Mouse (Mus musculus) c-Kit-positive CD71-positive TER-119-positive erythroid progenitor cells, embryonic 14.5 days (primary cell): ENCODE results near the gene Ube2e1.

ENCODE experiments used
- DNase-seq: peaks from one replicate; pipeline ENCODE4 v3.0.0-alpha.2; 2013; ENCODE audit warnings: low spot score

Gene Ube2e1

GRCm38 (mm10) chr14:18331693-18332131 lies at the start of gene Ube2e1:
TSS of gene Ube2e1 (minus strand) at chr14:18331859.
- peak; percentile 26 for DNase-seq

GRCm38 (mm10) chr14:18379841-18380240 lies 48.2 kb upstream of the Ube2e1 start:
- no peak for DNase-seq

DNA sequence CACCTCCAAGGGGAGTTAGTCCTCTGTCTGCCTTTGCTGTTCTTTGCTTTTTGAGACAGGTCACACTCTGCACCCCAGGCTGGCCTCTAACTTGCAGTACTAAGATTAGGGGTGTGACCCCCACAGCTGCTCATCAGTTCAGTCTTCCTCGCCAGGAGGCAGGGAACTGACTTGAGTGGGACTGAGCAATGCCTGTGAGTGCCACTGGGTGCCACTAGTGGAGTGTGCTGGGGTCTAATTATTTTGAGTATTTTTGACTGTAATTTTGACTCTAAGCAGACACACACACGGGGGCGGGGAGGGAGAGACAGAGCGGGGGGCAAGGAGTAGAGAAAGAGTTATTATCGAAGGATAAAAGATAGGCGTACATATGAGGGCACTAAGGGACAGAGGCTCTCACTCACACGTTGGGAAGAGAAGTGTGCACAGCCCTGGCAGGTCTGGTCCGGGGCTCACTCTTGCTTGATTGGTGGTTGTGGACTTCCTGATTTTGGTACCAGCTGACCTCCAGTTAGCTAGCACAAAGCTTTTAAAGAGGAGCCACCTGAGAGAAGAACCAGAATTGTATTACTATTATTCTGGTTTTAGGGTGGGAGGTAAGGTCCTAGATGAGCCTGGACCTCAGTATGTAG lies 46.4 kb upstream of the Ube2e1 start:
- DNase-seq = no peak

GRCm38 (mm10) chr14:18376206-18376605 lies 44.5 kb upstream of the Ube2e1 start:
- DNase-seq = no peak

DNA sequence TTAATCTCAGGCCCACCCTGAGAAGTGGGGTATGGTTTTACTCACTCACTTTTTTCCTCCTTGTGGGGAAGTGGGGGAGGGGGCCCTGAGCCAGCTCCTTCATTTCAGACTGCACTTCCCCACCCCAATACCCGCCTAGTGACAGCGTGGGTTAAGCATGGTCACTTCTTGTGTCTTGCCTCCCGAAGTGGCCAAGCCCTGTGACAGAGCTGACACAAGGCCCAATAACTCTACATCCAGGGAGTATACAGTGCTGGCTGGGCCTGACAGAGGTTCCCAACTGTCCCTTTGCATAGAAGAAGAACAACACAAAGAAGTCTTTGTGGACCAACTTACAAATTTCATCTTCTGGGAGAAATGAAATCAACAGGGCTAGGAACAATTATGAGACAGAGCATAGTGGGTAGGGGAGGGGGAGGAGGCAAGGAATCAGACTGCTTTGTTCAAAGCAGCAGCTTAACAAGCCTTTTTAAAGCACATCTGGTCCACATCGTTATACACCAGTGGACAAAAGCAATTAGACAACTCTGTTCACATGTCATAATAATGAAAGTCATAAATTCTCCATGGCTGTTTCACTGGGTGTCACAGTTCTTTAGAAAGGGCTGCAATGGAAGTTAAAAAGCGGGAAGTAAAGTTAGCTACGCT lies 42.2 kb upstream of the Ube2e1 start:
- DNase-seq = no peak

DNA sequence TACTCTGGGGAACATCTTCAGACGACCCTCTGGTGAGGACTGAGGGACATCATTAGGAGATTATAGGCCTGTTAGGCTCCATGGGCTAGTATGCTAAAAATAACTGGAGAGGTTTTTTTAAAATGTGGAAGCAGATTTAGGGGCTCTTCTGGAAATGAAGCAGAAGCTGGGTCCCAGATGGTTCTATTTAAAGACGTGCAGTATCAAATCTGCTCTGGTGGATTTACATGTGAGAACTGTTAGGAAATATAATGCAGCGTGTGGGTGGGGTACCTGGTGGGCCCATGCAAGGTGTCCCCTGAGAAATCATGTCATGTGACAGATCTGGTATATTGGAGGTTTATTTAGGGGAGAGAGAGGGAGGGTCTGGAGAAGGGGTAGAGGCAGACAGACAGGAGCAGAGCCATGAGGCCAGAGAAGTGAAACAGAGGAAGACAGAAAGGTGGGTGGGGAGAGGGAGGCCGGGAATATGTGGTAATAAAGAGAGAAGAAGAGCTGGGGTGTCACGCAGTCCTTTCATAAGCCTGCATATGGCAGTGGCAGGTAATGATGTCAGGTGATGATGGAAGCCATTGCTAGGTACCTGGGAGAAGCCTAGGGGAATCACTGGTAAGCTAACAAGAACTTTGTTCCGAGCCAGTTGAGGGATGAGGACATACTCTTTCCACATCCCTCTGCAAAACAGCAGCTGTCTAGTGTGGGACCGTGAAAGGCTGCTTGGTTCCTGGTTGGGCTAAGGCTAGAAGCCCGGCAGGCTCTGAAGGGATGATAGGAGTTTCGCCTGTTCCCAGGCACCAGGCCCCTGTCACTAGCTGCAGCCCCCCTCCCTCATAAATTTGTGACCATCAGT lies 41.3 kb upstream of the Ube2e1 start:
- DNase-seq = no peak

DNA sequence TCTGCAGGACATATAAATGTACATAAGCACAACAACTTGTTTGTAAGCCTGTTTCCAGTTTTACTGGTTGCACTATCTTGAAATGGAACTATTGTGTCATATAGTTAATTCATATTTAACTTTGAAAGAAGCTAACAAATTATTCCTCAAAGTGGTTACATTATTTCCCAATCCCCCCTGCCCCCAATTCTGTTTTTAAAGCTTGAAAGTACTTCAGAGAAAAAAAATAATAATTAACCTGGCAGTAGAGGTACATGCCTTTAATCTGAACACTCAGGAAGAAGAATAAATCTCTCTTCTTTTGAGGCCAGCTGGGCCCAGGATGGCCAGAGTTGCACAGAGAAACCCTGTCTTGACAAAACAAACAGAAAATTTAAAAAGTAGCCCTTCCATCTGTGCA lies 37.4 kb upstream of the Ube2e1 start:
- no peak for DNase-seq

DNA sequence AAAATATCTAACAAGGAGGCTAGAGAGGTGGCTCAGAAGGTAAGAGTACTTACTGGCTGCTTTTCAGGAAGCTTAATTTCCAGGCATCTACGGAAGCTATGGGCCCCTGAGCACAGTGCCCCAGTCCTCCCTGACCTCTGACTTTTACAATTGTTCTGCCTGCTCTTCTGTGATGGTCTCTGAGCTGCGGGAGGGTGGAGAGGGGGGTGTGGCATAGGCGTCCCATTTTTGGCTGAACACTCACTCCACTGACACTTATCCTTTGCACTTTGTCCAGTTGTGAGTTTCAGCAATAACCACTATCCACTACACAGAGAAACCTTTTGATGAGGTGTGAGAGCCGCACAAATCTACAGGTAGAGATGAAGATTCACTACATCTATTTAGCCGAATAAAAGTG lies 35.4 kb upstream of the Ube2e1 start:
- DNase-seq = no peak

DNA sequence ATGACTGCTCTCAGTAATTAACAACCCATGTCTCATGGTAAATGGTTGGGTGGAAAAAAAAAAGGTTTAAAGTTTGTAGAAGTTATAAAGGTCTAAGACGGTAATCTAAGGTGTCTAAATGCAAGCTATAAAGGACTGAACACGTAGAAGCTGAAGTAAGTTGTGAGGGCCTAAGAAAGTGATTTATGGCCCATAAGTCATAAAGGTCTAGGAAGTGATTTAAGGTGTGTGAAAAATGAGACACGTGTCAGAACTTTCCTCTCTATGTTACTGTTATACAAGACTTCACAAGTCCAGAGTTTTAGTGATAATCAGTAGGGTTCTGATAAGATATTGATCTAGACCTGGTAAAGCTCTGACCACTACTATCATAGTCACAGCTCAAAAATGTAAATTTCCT lies 32.7 kb upstream of the Ube2e1 start:
- no peak for DNase-seq

DNA sequence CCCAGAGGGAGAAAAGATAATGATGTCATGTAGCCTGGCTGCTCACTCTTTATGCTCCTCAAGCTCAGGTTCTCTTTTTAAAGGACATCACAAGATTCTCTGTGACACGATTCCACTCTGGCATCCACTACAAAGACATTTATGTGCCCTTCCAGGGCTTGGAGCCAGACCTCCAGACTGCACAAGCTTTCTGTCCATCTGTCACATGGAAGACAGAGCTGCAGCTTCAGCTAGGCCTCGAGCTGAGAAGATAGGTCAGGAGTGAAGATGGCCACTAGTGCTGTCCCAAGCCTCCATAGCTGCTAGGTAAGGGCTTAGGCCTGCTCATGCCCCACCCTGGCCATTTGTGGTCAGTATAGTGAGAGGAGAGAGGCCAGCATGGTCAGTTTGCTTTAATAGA lies 24.8 kb upstream of the Ube2e1 start:
- DNase-seq = no peak

DNA sequence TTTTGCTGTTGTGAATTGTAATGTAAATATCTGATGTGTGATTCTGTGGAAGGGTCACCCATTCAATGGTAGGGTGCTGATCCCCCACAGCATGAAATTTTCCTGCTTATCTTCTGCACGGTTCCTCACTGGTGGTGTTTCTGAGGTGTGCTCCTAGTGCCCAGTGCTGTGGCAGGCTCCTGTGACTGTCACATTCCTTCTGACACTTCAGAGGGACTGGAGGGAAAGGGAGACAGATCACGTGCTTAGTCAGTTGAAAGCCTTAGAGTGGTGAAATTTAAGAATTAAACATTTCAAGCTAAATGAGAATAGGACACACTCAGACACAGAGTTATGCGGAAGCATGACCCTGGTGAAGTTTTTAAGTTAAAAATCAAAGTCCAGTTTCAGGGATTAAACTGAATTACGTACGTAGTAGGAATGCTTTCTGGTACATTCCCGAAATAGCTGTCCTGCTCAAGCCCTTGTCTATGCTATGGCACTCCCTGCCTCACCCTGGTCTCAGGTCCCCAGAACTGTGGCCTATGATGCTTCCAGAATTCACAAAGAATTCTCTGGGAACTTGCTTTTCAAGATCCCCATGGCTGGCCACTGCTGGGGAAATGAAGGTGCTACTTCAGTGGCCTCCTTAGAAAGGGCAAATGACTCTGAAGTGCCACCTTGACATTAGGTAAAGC lies 24.0 kb upstream of the Ube2e1 start:
- no peak for DNase-seq

DNA sequence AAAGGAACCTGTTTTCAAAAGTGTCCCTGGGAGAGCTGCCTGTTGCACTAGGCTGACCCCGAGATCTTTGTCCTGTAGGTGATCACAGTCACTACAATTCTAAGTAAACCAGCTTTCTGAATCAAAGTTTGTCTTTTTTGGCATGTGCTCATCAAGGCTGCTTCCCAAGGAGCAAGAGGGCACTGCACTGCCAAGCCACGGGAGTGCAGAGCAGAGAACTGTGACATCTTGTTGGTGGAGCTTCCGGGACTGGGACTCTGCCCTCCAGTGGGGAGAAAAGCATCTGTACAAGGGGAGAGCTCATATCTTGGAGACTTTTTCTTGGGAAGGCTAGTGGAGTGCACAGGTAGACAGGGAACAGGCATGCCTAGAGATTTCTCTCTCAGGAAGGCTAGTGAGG lies 21.9 kb upstream of the Ube2e1 start:
- DNase-seq = no peak

DNA sequence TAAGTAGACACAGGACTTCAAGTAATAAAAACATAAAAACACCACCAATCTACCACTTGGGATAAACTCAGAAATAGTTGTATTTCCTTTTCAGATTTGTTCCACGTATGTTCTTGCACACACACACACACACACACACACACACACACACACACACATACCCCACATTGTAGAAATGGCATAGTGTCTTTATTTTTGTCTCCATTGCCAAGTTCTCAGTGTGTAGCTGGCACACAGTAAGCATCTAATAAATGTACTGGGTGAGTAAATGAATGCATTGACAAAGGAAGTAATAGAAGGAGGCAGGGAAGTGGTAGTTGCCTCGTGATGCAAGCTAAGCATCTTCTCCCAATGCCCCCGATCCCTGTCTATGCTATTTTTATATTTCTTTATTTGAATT lies 21.3 kb upstream of the Ube2e1 start:
- no peak for DNase-seq

GRCm38 (mm10) chr14:18350680-18351079 lies 19.0 kb upstream of the Ube2e1 start:
- DNase-seq = no peak

DNA sequence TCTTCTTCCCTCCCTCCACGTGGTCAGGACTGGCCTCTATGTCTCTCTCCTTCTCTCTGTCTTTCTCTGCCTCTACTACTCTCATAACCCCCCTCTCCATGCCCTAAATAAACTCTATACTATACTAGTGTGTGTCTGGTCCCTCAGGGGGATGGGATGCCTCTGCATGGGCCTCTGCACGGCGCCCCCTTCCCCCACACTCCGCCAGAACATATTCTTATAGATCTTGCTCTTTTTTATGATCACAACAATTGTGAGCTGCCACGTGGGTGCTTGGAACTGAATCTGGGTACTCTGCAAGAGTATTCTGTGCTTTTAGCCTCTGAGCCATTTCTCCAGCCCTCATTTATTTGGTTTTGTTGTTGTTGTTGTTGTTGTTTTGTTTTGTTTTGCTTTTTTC lies 18.2 kb upstream of the Ube2e1 start:
- no peak for DNase-seq

DNA sequence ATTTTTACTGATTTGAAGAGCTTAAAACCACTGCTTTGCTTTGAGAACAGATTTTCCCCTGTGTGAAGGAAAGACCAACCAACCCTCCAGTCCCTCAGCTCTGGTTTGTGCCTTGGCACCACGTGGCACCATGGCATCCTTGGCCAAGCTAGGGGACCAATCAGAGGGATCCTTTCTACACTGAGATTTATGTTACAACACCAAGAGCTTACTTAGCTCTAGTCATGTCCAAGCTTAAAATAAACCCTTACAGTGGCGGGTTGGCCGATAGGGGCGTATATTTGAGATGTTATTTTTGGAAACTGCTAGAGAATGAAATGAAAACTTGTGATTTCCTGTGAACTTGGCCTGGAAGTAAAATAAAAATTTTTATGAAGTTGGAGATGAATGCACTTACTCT lies 11.9 kb upstream of the Ube2e1 start:
- no peak for DNase-seq

GRCm38 (mm10) chr14:18342749-18343148 lies 11.1 kb upstream of the Ube2e1 start:
- no peak for DNase-seq

GRCm38 (mm10) chr14:18341088-18341487 lies 9.4 kb upstream of the Ube2e1 start:
- DNase-seq = no peak

DNA sequence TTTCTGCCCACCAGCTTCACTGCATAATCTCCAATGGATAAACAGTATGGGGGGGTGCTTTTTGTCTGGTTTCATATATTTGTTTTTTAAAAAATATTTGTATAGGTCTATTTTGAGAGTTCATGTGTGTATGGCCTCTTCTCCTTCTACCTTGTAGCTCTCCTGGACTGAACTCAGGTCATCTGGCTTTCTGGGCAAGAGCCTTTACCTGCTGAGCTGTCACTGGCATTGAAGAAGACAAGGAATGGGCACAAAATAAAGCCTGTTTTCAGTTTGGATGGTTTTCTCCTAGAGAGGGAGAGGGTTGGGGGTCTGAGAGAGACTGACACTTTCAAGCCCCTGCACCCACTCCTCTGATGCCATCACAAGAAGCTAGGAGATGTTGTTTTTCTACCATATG lies 4.4 kb upstream of the Ube2e1 start:
- DNase-seq = no peak

- DNase-seq = no peak
Measured at GRCm38 (mm10) chr14:18330789-18331692, 618 bp downstream of the Ube2e1 start.

DNA sequence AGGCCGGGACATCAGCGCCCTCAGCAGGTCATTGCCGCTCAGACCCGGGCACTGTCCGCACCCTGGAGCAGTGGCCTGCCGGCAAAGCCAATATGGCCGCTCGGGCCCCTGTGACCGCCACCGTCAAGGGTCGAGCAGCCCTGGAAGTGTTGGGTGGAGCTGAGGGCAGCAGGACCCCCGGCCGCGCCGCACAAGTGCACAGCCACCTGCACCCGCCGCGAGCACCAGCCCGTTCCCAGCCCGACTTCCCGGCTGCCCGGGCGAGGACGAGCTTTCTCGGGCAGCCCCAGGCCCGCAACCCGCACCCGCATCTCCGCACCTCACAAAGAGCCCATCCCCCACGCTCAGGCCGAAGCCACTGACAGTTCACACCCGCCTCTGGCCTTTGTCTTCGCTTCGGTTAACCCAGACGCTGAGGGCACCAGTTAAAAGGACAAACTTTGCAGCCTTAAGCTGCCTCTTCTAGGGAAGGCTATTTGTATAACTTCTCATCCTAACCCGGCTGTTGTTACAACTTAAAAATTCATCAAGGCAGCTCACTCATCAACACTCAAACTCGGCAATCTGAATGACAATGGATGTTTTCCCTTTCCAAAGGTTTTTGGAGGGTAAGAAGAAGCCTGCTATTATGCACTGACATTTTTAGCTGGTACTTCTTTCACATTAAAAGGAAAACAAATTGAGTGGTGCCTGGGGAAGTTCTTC lies 4.5 kb downstream of the Ube2e1 start:
- no peak for DNase-seq
